ENCODE assay signal across 18 mouse cellular contexts in the genomic region with DNA sequence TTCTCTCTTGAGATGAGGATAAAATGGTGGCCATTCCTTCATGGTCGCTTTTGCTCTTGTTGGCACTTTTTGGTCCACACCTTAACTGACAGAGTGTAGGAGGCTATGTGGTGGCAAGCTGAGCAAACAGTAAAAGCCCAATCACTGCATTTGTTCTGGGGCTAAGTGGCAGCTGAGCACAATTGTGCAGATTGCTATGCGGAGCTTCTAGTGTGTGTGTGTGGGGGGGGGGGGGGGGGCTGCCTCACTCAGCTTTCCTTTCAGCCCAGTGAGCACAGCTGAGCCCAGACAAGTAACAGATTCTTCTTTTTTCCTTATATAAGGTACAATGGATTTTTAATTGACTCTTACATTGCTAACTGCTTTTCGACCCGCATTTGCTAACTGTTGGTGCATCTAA.
DNase-seq lines count a peak whose midpoint lies in the region; ATAC-seq and TF ChIP-seq lines count a peak whose summit lies in the region.
"Had no signal": no experiment of that assay in that cellular context is flagged by ENCODE, and none has a peak within 500 bp of the region (broad histone marks: within the 10 kb centered on the region; RNA-seq: fewer than 3 reads in every experiment).

No protein-coding gene starts in this region.

- no peaks in the 10 kb centered on the region for H3K27me3 ChIP-seq in midbrain, embryonic 10.5 days (ENCODE audit: low read depth, poor library complexity, severe bottlenecking)
- H3K27me3 ChIP-seq in midbrain, embryonic 15.5 days (replicated peaks): no peaks in the 10 kb centered on the region
- no peaks in the 10 kb centered on the region for H3K27me3 ChIP-seq in forebrain, embryonic 15.5 days
- H3K27me3 ChIP-seq: heart, embryonic 12.5 days; megakaryocyte, embryonic 14.5 days; neural tube, embryonic 13.5 days; stomach, embryonic 15.5 days had no signal

- H3K4me2 ChIP-seq in midbrain, embryonic 15.5 days: no peak overlapping the region
- H3K4me2 ChIP-seq in forebrain, embryonic 15.5 days (replicated peaks): no peak overlapping the region
- H3K4me2 ChIP-seq: heart, embryonic 12.5 days; liver, embryonic 11.5 days; neural tube, embryonic 13.5 days; stomach, embryonic 15.5 days had no signal

- peaks cover 8% of the 10 kb centered on the region for H3K4me1 ChIP-seq in midbrain, embryonic 10.5 days
- no peaks in the 10 kb centered on the region for H3K4me1 ChIP-seq in midbrain, embryonic 15.5 days
- H3K4me1 ChIP-seq in forebrain, embryonic 15.5 days: peaks cover 8% of the 10 kb centered on the region; the same call in 1 of the 2 replicates
- H3K4me1 ChIP-seq: heart, embryonic 12.5 days; megakaryocyte, embryonic 14.5 days; neural tube, embryonic 13.5 days; stomach, embryonic 15.5 days had no signal

- H3K9ac ChIP-seq in midbrain, embryonic 15.5 days: no peak overlapping the region
- no peak overlapping the region for H3K9ac ChIP-seq in forebrain, embryonic 15.5 days (replicated peaks)
- H3K9ac ChIP-seq: heart, embryonic 12.5 days; neural tube, embryonic 13.5 days; stomach, embryonic 15.5 days had no signal

- 84% methylated on average over 4 of the region's 4 CpGs for WGBS in midbrain, embryonic 10.5 days
- 68% methylated on average over 4 of the region's 4 CpGs for WGBS in midbrain, embryonic 15.5 days
- WGBS in forebrain, embryonic 15.5 days: 57% methylated on average over 4 of the region's 4 CpGs

- TF ChIP-seq CTCF in brain, embryonic 14.5 days (IDR thresholded peaks at IDR 0.05; ENCODE audit: borderline replicate concordance, extremely low read depth, insufficient read depth, insufficient read length): no peak

- no peak for ATAC-seq in midbrain, embryonic 15.5 days (replicated peaks)
- peak; percentile 26; the same call in 1 of the 2 replicates for ATAC-seq in forebrain, embryonic 15.5 days (replicated peaks)

- H3K36me3 ChIP-seq in midbrain, embryonic 10.5 days: no peaks in the 10 kb centered on the region
- no peaks in the 10 kb centered on the region for H3K36me3 ChIP-seq in midbrain, embryonic 15.5 days (replicated peaks)
- no peaks in the 10 kb centered on the region for H3K36me3 ChIP-seq in forebrain, embryonic 15.5 days
- H3K36me3 ChIP-seq: heart, embryonic 12.5 days; neural tube, embryonic 13.5 days; stomach, embryonic 15.5 days had no signal

- DNase-seq in layer of hippocampus, adult 18-20 months (ENCODE audit: low spot score in 2 of 2): peak; percentile 7 to 27
- DNase-seq in layer of hippocampus, postnatal 36 days: no peak
- DNase-seq in midbrain, embryonic 10.5 days (ENCODE audit: low spot score): no peak
- DNase-seq in brain, embryonic 14.5 days (ENCODE audit: low read depth): peak; percentile 56
- no peak for DNase-seq in heart, adult 9 months (ENCODE audit: low spot score in 2 of 2)
- DNase-seq: cerebellum, adult 8-10 months; heart, postnatal 14 days; kidney, adult 18-20 months; kidney, postnatal 10 days; lung, adult 2 months; thymus, adult 18-20 months had no signal

- TF ChIP-seq POLR2A in brain, embryonic 14.5 days (IDR thresholded peaks at IDR 0.05; ENCODE audit: borderline replicate concordance, extremely low read depth, insufficient read depth, insufficient read length, poor library complexity, severe bottlenecking): no peak

- no peak overlapping the region for H3K4me3 ChIP-seq in midbrain, embryonic 10.5 days
- no peak overlapping the region for H3K4me3 ChIP-seq in midbrain, embryonic 15.5 days
- no peak overlapping the region for H3K4me3 ChIP-seq in forebrain, embryonic 15.5 days
- H3K4me3 ChIP-seq: heart, embryonic 12.5 days; megakaryocyte, embryonic 14.5 days; neural tube, embryonic 13.5 days; stomach, embryonic 15.5 days had no signal

- no peaks in the 10 kb centered on the region for H3K9me3 ChIP-seq in midbrain, embryonic 10.5 days (replicated peaks)
- H3K9me3 ChIP-seq in midbrain, embryonic 15.5 days: no peaks in the 10 kb centered on the region
- no peaks in the 10 kb centered on the region for H3K9me3 ChIP-seq in forebrain, embryonic 15.5 days
- H3K9me3 ChIP-seq: heart, embryonic 12.5 days; megakaryocyte, embryonic 14.5 days; neural tube, embryonic 13.5 days; stomach, embryonic 15.5 days had no signal

- H3K27ac ChIP-seq in midbrain, embryonic 10.5 days (replicated peaks): 0 out of 2 replicates have a peak overlapping the region, but pooled peaks have one; percentile 9
- no peak overlapping the region for H3K27ac ChIP-seq in midbrain, embryonic 15.5 days
- no peak overlapping the region for H3K27ac ChIP-seq in forebrain, embryonic 15.5 days (replicated peaks)
- H3K27ac ChIP-seq: neural tube, embryonic 13.5 days; stomach, embryonic 15.5 days had no signal

Comparison
In these comparisons a context has a peak if more than half of its experiments do, and no peak if none do; other contexts are left out.
1. DNase-seq: peak in layer of hippocampus, adult 18-20 months (2 of 2) and brain, embryonic 14.5 days (single experiment); none in layer of hippocampus, postnatal 36 days (0 of 2), midbrain, embryonic 10.5 days (single experiment) and heart, adult 9 months (0 of 2).